Mouse (Mus musculus) neural tube, embryonic 11.5 days (tissue): Measurements from ENCODE around the gene Naip5. TPM values are rescaled to one million over a fixed set of nuclear protein-coding genes. Genes with fewer than 3 reads are reported as not detected.

Experiments used
- polyA plus RNA-seq: library from polyadenylated mRNA; unstranded; fragments of >200 nt; fragmentation: Nextera tagmentation; extraction: Ambion mirVana; gene quantifications from 2 replicates; pipeline ENCODE4 v1.2.1, GENCODE M21; 2014

Naip5 gene
- polyA plus RNA-seq, 1 experiment from 2014 or later: 0.04 TPM

Other genes with a start within 250 kb of the Naip5 start
- gene Mccc2, start 230.7 kb downstream of the Naip5 start, polyA plus RNA-seq: 37.8 and 39.0 TPM in 2 replicates
- gene Bdp1, start 142.3 kb downstream of the Naip5 start, polyA plus RNA-seq: 23.1 and 23.2 TPM in 2 replicates
- gene Serf1, start 138.3 kb downstream of the Naip5 start, polyA plus RNA-seq: 236 and 245 TPM in 2 replicates
- 77.5 and 85.0 TPM in 2 replicates for gene Smn1, start 121.5 kb downstream of the Naip5 start, polyA plus RNA-seq
- 0.23 and 0.61 TPM in 2 replicates for gene Naip2, start 44.2 kb downstream of the Naip5 start, polyA plus RNA-seq
- 0.12 TPM in 1 of 2 replicates, not detected in the other for gene Naip6, start 71.4 kb upstream of the Naip5 start, polyA plus RNA-seq
- gene Naip1, start 206.5 kb upstream of the Naip5 start, polyA plus RNA-seq: not detected in 2 replicates
- 86.0 and 86.6 TPM in 2 replicates for gene Gtf2h2, start 246.3 kb upstream of the Naip5 start, polyA plus RNA-seq